Mouse (Mus musculus): ENCODE results near the gene Mical3.

GRCm38 (mm10) chr6:120905111-120905510, 225.7 kb downstream of the Mical3 start:
- no peak for TF ChIP-seq CTCF (IDR thresholded peaks at IDR 0.05)
- no peak for TF ChIP-seq EP300 (IDR thresholded peaks at IDR 0.05; ENCODE audit: insufficient read depth, low read depth, low read length)
- TF ChIP-seq POLR2A (IDR thresholded peaks at IDR 0.05; ENCODE audit: insufficient read depth, low read depth, low read length): no peak
